Mouse (Mus musculus) CH12F3 (cell line): ENCODE data around the gene Iqck.

ENCODE experiments used
- in situ Hi-C: fragments of 300-500 bp; cut with MboI; formaldehyde crosslinking; loops from 2 replicates; pipeline ENCODE4 v1.14.3; 2020; ENCODE audit warnings: low sequenced_read_pairs

Gene Iqck

GRCm38 (mm10) chr7:118947241-118947640, 91.7 kb downstream of the Iqck start:
- in situ Hi-C loops = no loop called here

GRCm38 (mm10) chr7:118948677-118949282, 93.2 kb downstream of the Iqck start:
- in situ Hi-C loops = no loop called here

GRCm38 (mm10) chr7:118949749-118950148, 94.2 kb downstream of the Iqck start:
- in situ Hi-C loops = no loop called here

GRCm38 (mm10) chr7:118953626-118954282, 98.2 kb downstream of the Iqck start:
- in situ Hi-C loops = no loop called here

- in situ Hi-C loops = no loop called here
Measured at GRCm38 (mm10) chr7:118954968-118955367, 99.4 kb downstream of the Iqck start.

- in situ Hi-C loops = no loop called here
Measured at GRCm38 (mm10) chr7:118956616-118957246, 101.2 kb downstream of the Iqck start.

- in situ Hi-C loops = no loop called here
Measured at GRCm38 (mm10) chr7:118959209-118959608, 103.7 kb downstream of the Iqck start.

GRCm38 (mm10) chr7:118964777-118965176, 109.2 kb downstream of the Iqck start:
- in situ Hi-C loops = no loop called here

- in situ Hi-C loops = no loop called here
Measured at GRCm38 (mm10) chr7:118965198-118965597, 109.6 kb downstream of the Iqck start.

GRCm38 (mm10) chr7:118968870-118969269, 113.3 kb downstream of the Iqck start:
- in situ Hi-C loops = no loop called here

GRCm38 (mm10) chr7:118971499-118971898, 115.9 kb downstream of the Iqck start:
- in situ Hi-C loops = no loop called here

- in situ Hi-C loops = no loop called here
Measured at GRCm38 (mm10) chr7:118972306-118972705, 116.8 kb downstream of the Iqck start.

GRCm38 (mm10) chr7:118973377-118973776, 117.8 kb downstream of the Iqck start:
- in situ Hi-C loops = no loop called here

GRCm38 (mm10) chr7:118975837-118976236, 120.3 kb downstream of the Iqck start:
- in situ Hi-C loops = no loop called here

- in situ Hi-C loops = no loop called here
Measured at GRCm38 (mm10) chr7:118976414-118977166, 121.0 kb downstream of the Iqck start.

GRCm38 (mm10) chr7:118977167-118977543, 121.6 kb downstream of the Iqck start:
- in situ Hi-C loops = no loop called here

GRCm38 (mm10) chr7:118979121-118979520, 123.6 kb downstream of the Iqck start:
- in situ Hi-C loops = no loop called here

GRCm38 (mm10) chr7:118979708-118980107, 124.2 kb downstream of the Iqck start:
- in situ Hi-C loops = no loop called here

- in situ Hi-C loops = no loop called here
Measured at GRCm38 (mm10) chr7:118981346-118981745, 125.8 kb downstream of the Iqck start.

GRCm38 (mm10) chr7:118981831-118982230, 126.3 kb downstream of the Iqck start:
- in situ Hi-C loops = no loop called here

- in situ Hi-C loops = no loop called here
Measured at GRCm38 (mm10) chr7:118982586-118982985, 127.0 kb downstream of the Iqck start.

GRCm38 (mm10) chr7:118983961-118984360, 128.4 kb downstream of the Iqck start:
- in situ Hi-C loops = no loop called here
